Mouse (Mus musculus): ENCODE results near the gene Fanci. TPM values are rescaled to one million over a fixed set of nuclear protein-coding genes. Genes with fewer than 3 reads are reported as not detected.
A peak's percentile ranks its signal among the peaks of the same experiment; 100 is the strongest.

Fanci gene
- 9.7 and 10.2 TPM in 2 replicates for polyA plus RNA-seq (2016; fragmentation: Nextera tagmentation; extraction: Ambion mirVana)

- H3K36me3 ChIP-seq = no peaks in the 10 kb centered on the region
- no peak within 1 kb of the TSS for H3K27ac ChIP-seq
- WGBS = under 1% methylated on average over 44 of the region's 44 CpGs
- H3K27me3 ChIP-seq (replicated peaks) = no peaks in the 10 kb centered on the region
- H3K4me1 ChIP-seq = peaks cover 18% of the 10 kb centered on the region
- H3K9ac ChIP-seq = peak within 1 kb of the TSS; percentile 55
- H3K4me3 ChIP-seq = peak within 1 kb of the TSS; percentile 57
- peak; percentile 86 for ATAC-seq (ENCODE audit: low FRiP score, low read depth)
- no peaks in the 10 kb centered on the region for H3K9me3 ChIP-seq
- peak within 1 kb of the TSS; percentile 98 for H3K4me2 ChIP-seq (replicated peaks)
Observed at GRCm38 (mm10) chr7:79391883-79392649, at the start of gene Fanci. TSS of gene Fanci (plus strand) at chr7:79391929.

- Histone ChIP-seq H3K27ac (no peak overlapping the region), H3K4me2 (replicated peaks) (no peak overlapping the region), H3K9ac (no peak overlapping the region), H3K4me3 (no peak overlapping the region), H3K36me3 (peaks cover 41% of the 10 kb centered on the region), H3K4me1 (no peaks in the 10 kb centered on the region), H3K27me3 (replicated peaks) (no peaks in the 10 kb centered on the region), H3K9me3 (no peaks in the 10 kb centered on the region)
- 49% methylated on average over 4 of the region's 4 CpGs for WGBS
- ATAC-seq (ENCODE audit: low FRiP score, low read depth) = no peak
Observed at GRCm38 (mm10) chr7:79345902-79346301, 45.8 kb upstream of the Fanci start.

GRCm38 (mm10) chr7:79346555-79347075 lies 45.1 kb upstream of the Fanci start:
- Histone ChIP-seq H3K4me3 (no peak overlapping the region), H3K4me1 (no peaks in the 10 kb centered on the region), H3K9me3 (no peaks in the 10 kb centered on the region), H3K27ac (no peak overlapping the region), H3K9ac (no peak overlapping the region), H3K36me3 (peaks cover 47% of the 10 kb centered on the region), H3K27me3 (replicated peaks) (no peaks in the 10 kb centered on the region), H3K4me2 (replicated peaks) (no peak overlapping the region)
- ATAC-seq (ENCODE audit: low FRiP score, low read depth) = no peak
- 76% methylated on average over 8 of the region's 8 CpGs for WGBS

- H3K36me3 ChIP-seq = peaks cover 51% of the 10 kb centered on the region
- H3K9me3 ChIP-seq = no peaks in the 10 kb centered on the region
- no peaks in the 10 kb centered on the region for H3K27me3 ChIP-seq (replicated peaks)
- no peaks in the 10 kb centered on the region for H3K4me1 ChIP-seq
- no peak for ATAC-seq (ENCODE audit: low FRiP score, low read depth)
- no peak overlapping the region for H3K9ac ChIP-seq
- 81% methylated on average over 13 of the region's 13 CpGs for WGBS
- H3K4me3 ChIP-seq = no peak overlapping the region
- H3K4me2 ChIP-seq (replicated peaks) = no peak overlapping the region
- H3K27ac ChIP-seq = no peak overlapping the region
Observed at GRCm38 (mm10) chr7:79347108-79347813, 44.5 kb upstream of the Fanci start.

- Histone ChIP-seq H3K4me1 (no peaks in the 10 kb centered on the region), H3K36me3 (peaks cover 50% of the 10 kb centered on the region), H3K27me3 (replicated peaks) (no peaks in the 10 kb centered on the region), H3K9ac (no peak overlapping the region), H3K9me3 (no peaks in the 10 kb centered on the region), H3K4me2 (replicated peaks) (no peak overlapping the region), H3K27ac (no peak overlapping the region), H3K4me3 (no peak overlapping the region)
- no peak for ATAC-seq (ENCODE audit: low FRiP score, low read depth)
- WGBS = 92% methylated on average over 8 of the region's 8 CpGs
Observed at GRCm38 (mm10) chr7:79348816-79349215, 42.9 kb upstream of the Fanci start.

- peak; percentile 30; the same call in 1 of the 2 replicates for ATAC-seq (ENCODE audit: low FRiP score, low read depth)
- no peaks in the 10 kb centered on the region for H3K9me3 ChIP-seq
- H3K4me1 ChIP-seq = no peaks in the 10 kb centered on the region
- H3K9ac ChIP-seq = no peak overlapping the region
- no peaks in the 10 kb centered on the region for H3K27me3 ChIP-seq (replicated peaks)
- H3K27ac ChIP-seq = no peak overlapping the region
- WGBS = 49% methylated on average over 12 of the region's 12 CpGs
- no peak overlapping the region for H3K4me3 ChIP-seq
- no peak overlapping the region for H3K4me2 ChIP-seq (replicated peaks)
- peaks cover 56% of the 10 kb centered on the region for H3K36me3 ChIP-seq
Observed at GRCm38 (mm10) chr7:79349738-79350386, 41.9 kb upstream of the Fanci start.

- no peak overlapping the region for H3K4me2 ChIP-seq (replicated peaks)
- no peaks in the 10 kb centered on the region for H3K9me3 ChIP-seq
- H3K27ac ChIP-seq = no peak overlapping the region
- whole genome bisulfite sequencing = 81% methylated on average over 15 of the region's 15 CpGs
- H3K36me3 ChIP-seq = peaks cover 62% of the 10 kb centered on the region
- no peak overlapping the region for H3K9ac ChIP-seq
- no peak for ATAC-seq (ENCODE audit: low FRiP score, low read depth)
- H3K27me3 ChIP-seq (replicated peaks) = no peaks in the 10 kb centered on the region
- H3K4me1 ChIP-seq = peaks cover 40% of the 10 kb centered on the region
- no peak overlapping the region for H3K4me3 ChIP-seq
Observed at GRCm38 (mm10) chr7:79358350-79359182, 33.2 kb upstream of the Fanci start.

GRCm38 (mm10) chr7:79359183-79359435 lies 32.6 kb upstream of the Fanci start:
- Histone ChIP-seq H3K27me3 (replicated peaks) (no peaks in the 10 kb centered on the region), H3K4me2 (replicated peaks) (no peak overlapping the region), H3K9me3 (no peaks in the 10 kb centered on the region), H3K27ac (no peak overlapping the region), H3K4me1 (peaks cover 40% of the 10 kb centered on the region), H3K9ac (no peak overlapping the region), H3K36me3 (peaks cover 59% of the 10 kb centered on the region), H3K4me3 (no peak overlapping the region)
- 84% methylated on average over 3 of the region's 3 CpGs for WGBS
- ATAC-seq (ENCODE audit: low FRiP score, low read depth) = no peak

GRCm38 (mm10) chr7:79360056-79360455 lies 31.7 kb upstream of the Fanci start:
- Histone ChIP-seq H3K4me2 (replicated peaks) (no peak overlapping the region), H3K9me3 (no peaks in the 10 kb centered on the region), H3K36me3 (peaks cover 54% of the 10 kb centered on the region), H3K27me3 (replicated peaks) (no peaks in the 10 kb centered on the region), H3K4me1 (peaks cover 40% of the 10 kb centered on the region), H3K27ac (no peak overlapping the region), H3K9ac (no peak overlapping the region), H3K4me3 (no peak overlapping the region)
- no peak for ATAC-seq (ENCODE audit: low FRiP score, low read depth)
- 62% methylated on average over 11 of the region's 11 CpGs for WGBS

- no peaks in the 10 kb centered on the region for H3K9me3 ChIP-seq
- WGBS = 51% methylated on average over 8 of the region's 8 CpGs
- ATAC-seq (ENCODE audit: low FRiP score, low read depth) = peak; percentile 85
- no peak overlapping the region for H3K9ac ChIP-seq
- H3K4me1 ChIP-seq = peaks cover 40% of the 10 kb centered on the region
- no peak overlapping the region for H3K27ac ChIP-seq
- H3K4me3 ChIP-seq = no peak overlapping the region
- H3K4me2 ChIP-seq (replicated peaks) = no peak overlapping the region
- peaks cover 46% of the 10 kb centered on the region for H3K36me3 ChIP-seq
- no peaks in the 10 kb centered on the region for H3K27me3 ChIP-seq (replicated peaks)
Observed at GRCm38 (mm10) chr7:79362208-79362607, 29.5 kb upstream of the Fanci start.

- H3K9ac ChIP-seq = no peak overlapping the region
- H3K27me3 ChIP-seq (replicated peaks) = no peaks in the 10 kb centered on the region
- H3K4me1 ChIP-seq = peaks cover 40% of the 10 kb centered on the region
- H3K27ac ChIP-seq = peak overlapping the region; percentile 10; the same call in 1 of the 2 replicates
- H3K4me2 ChIP-seq (replicated peaks) = no peak overlapping the region
- peaks cover 42% of the 10 kb centered on the region for H3K36me3 ChIP-seq
- no peak for ATAC-seq (ENCODE audit: low FRiP score, low read depth)
- WGBS = 93% methylated on average over 7 of the region's 7 CpGs
- no peaks in the 10 kb centered on the region for H3K9me3 ChIP-seq
- H3K4me3 ChIP-seq = no peak overlapping the region
Observed at GRCm38 (mm10) chr7:79362830-79363229, 28.9 kb upstream of the Fanci start.

All from neural tube, embryonic 12.5 days (tissue).